19 mouse cellular contexts compared by ENCODE assay signal in the genomic region with DNA sequence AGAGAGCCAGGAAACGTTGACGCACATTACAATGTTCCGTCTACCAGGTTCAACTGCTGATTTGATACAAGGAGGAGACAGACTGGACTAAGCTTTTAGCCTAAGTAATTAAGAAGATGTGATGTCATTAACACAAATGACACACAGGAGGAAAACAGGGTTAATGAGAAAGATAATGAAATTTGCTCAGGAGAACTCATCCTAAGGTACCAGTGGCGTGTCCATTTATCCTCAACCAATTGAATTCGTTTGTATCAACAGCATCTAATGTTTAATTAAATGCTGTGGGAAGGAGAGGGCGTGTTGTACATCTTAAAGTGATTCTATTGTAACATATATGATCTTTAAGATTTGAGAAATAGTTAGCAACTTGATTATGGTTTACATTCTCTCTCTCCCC.
"Had no signal": no experiment of that assay in that cellular context is flagged by ENCODE, and none has a peak within 500 bp of the region (broad histone marks: within the 10 kb centered on the region; RNA-seq: fewer than 3 reads in every experiment).

No protein-coding gene starts in this region.

- H3K27ac ChIP-seq: liver, embryonic 13.5 days; liver, embryonic 15.5 days; macrophage; midbrain, embryonic 13.5 days; midbrain, embryonic 15.5 days; stomach, embryonic 15.5 days; stomach, postnatal 0 days had no signal

- H3K9ac ChIP-seq: liver, embryonic 13.5 days; liver, embryonic 15.5 days; liver, postnatal 0 days; lung, embryonic 15.5 days; midbrain, embryonic 13.5 days; midbrain, embryonic 15.5 days; stomach, embryonic 15.5 days had no signal

- H3K36me3 ChIP-seq: liver, embryonic 13.5 days; liver, embryonic 15.5 days; lung, embryonic 15.5 days; midbrain, embryonic 13.5 days; midbrain, embryonic 15.5 days; stomach, embryonic 15.5 days had no signal

- H3K4me1 ChIP-seq: liver, embryonic 13.5 days; liver, embryonic 15.5 days; megakaryocyte, embryonic 14.5 days; midbrain, embryonic 13.5 days had no signal

- ATAC-seq: liver, postnatal 0 days; lung, postnatal 0 days; midbrain, embryonic 13.5 days; midbrain, embryonic 15.5 days had no signal

- H3K9me3 ChIP-seq: liver, embryonic 13.5 days; liver, embryonic 15.5 days; lung, embryonic 15.5 days; midbrain, embryonic 13.5 days; midbrain, embryonic 15.5 days; stomach, embryonic 15.5 days had no signal

- H3K4me2 ChIP-seq: liver, embryonic 13.5 days; liver, embryonic 15.5 days; lung, embryonic 15.5 days; midbrain, embryonic 11.5 days; midbrain, embryonic 13.5 days; midbrain, embryonic 15.5 days; stomach, embryonic 15.5 days had no signal

- H3K4me3 ChIP-seq: liver, embryonic 13.5 days; liver, embryonic 15.5 days; lung, embryonic 15.5 days; megakaryocyte, embryonic 14.5 days; midbrain, embryonic 13.5 days; midbrain, embryonic 15.5 days; stomach, embryonic 15.5 days had no signal

- H3K27me3 ChIP-seq: liver, embryonic 13.5 days; liver, embryonic 15.5 days; lung, embryonic 15.5 days; megakaryocyte, embryonic 14.5 days; midbrain, embryonic 13.5 days; midbrain, embryonic 15.5 days; stomach, embryonic 15.5 days had no signal

- DNase-seq: liver, embryonic 13.5 days; liver, postnatal 0 days; lung, adult 2 months; lung, postnatal 14 days; lung, postnatal 36 days; right cerebral cortex, postnatal 14 days; thymus, adult 2 months; thymus, postnatal 25 days; thymus, postnatal 4 days had no signal
